Mouse (Mus musculus) CH12.LX (cell line): Measurements from ENCODE around the gene Taf12. TPM values are rescaled to one million over a fixed set of nuclear protein-coding genes. Genes with fewer than 3 reads are reported as not detected.

Source experiments
- DNase-seq: peaks from one replicate; pipeline ENCODE4 v3.0.0-alpha.2; 2013; ENCODE audit errors: extremely low read depth
- H3K27ac ChIP-seq: 2 replicates; pipeline ENCODE4 v1.5.1; 2012; ENCODE audit warnings: low read depth, mild to moderate bottlenecking, control low read depth, moderate library complexity; ENCODE audit not compliant: insufficient read depth
- H3K27me3 ChIP-seq: replicated peaks from 2 replicates; pipeline ENCODE3; 2012; ENCODE audit warnings: inconsistent platforms
- H3K36me3 ChIP-seq, 2 experiments: replicated peaks in 1 of 2; 2 replicates each; pipeline versions ENCODE3 to v1.6.1; 2012; ENCODE audit warnings: inconsistent platforms in 1 of 2, low read length in 1 of 2, mild to moderate bottlenecking in 1 of 2, mixed read lengths in 1 of 2, moderate library complexity in 1 of 2; ENCODE audit not compliant: control insufficient read depth in 1 of 2, insufficient read depth in 1 of 2
- H3K4me1 ChIP-seq, 2 experiments: 2 replicates each; pipeline ENCODE4 v1.6.1; 2012; ENCODE audit warnings: inconsistent platforms in 1 of 2, moderate library complexity in 1 of 2; ENCODE audit not compliant: insufficient read depth in 2 of 2, control insufficient read depth in 1 of 2
- H3K4me2 ChIP-seq: 2 replicates; pipeline ENCODE4 v1.6.1; 2012; ENCODE audit warnings: low read depth, mild to moderate bottlenecking, control low read depth; ENCODE audit not compliant: poor library complexity, insufficient read depth, severe bottlenecking
- H3K4me3 ChIP-seq, 3 experiments: fragments of 150-350 bp in 1 of 3; sonication (generic) in 1 of 3; replicated peaks in 1 of 3; 2 replicates each; pipeline versions ENCODE3 to v1.5.1; 2011 to 2012; ENCODE audit warnings: low read depth in 2 of 3, low read length in 2 of 3, mild to moderate bottlenecking in 2 of 3, moderate library complexity in 2 of 3, control low read depth in 1 of 3, improper control_type of control experiment in 1 of 3, inconsistent platforms in 1 of 3, mixed read lengths in 1 of 3; ENCODE audit not compliant: poor library complexity in 1 of 3
- H3K79me2 ChIP-seq: replicated peaks from 2 replicates; pipeline ENCODE4 v1.6.1; 2012; ENCODE audit warnings: mild to moderate bottlenecking, moderate library complexity; ENCODE audit not compliant: control insufficient read depth, poor library complexity, insufficient read depth, severe bottlenecking; ENCODE audit errors: extremely low read depth
- H3K9ac ChIP-seq: 2 replicates; pipeline ENCODE4 v1.6.1; 2012; ENCODE audit warnings: low read depth, mild to moderate bottlenecking, control low read depth, moderate library complexity; ENCODE audit not compliant: insufficient read depth
- H3K9me3 ChIP-seq: replicated peaks from 2 replicates; pipeline ENCODE3; 2012; ENCODE audit warnings: low read length, inconsistent platforms, mixed read lengths
- BHLHE40 ChIP-seq: IDR thresholded peaks from 2 replicates; pipeline ENCODE4 v1.6.1; 2011; ENCODE audit warnings: mild to moderate bottlenecking, low read depth, low read length, improper control_type of control experiment
- CHD1 ChIP-seq: IDR thresholded peaks from 2 replicates; pipeline ENCODE4 v1.6.1; 2012; ENCODE audit warnings: low read depth, low read length, improper control_type of control experiment, inconsistent platforms
- CHD2 ChIP-seq: IDR thresholded peaks from 2 replicates; pipeline ENCODE4 v1.6.1; 2011; ENCODE audit warnings: low read length, improper control_type of control experiment
- CTCF ChIP-seq, 2 experiments: IDR thresholded peaks in 1 of 2; conservative IDR thresholded peaks in 1 of 2; 2 replicates each; pipeline ENCODE4 v1.5.1; 2011 to 2012; ENCODE audit warnings: low read depth in 2 of 2, low read length in 2 of 2, improper control_type of control experiment in 1 of 2, inconsistent platforms in 1 of 2, mild to moderate bottlenecking in 1 of 2, moderate library complexity in 1 of 2
- E2F4 ChIP-seq: IDR thresholded peaks from 2 replicates; pipeline ENCODE4 v1.6.1; 2011; ENCODE audit warnings: low read depth, low read length, improper control_type of control experiment; ENCODE audit not compliant: insufficient replicate concordance
- ELF1 ChIP-seq: IDR thresholded peaks from 2 replicates; pipeline ENCODE4 v1.6.1; 2014; ENCODE audit warnings: low read depth, mild to moderate bottlenecking, inconsistent platforms, low read length, improper control_type of control experiment
- EP300 ChIP-seq: IDR thresholded peaks from 2 replicates; pipeline ENCODE4 v1.6.1; 2011; ENCODE audit warnings: low read length, improper control_type of control experiment
- ETS1 ChIP-seq: conservative IDR thresholded peaks from 2 replicates; pipeline ENCODE4 v1.6.1; 2012; ENCODE audit warnings: low read depth, mild to moderate bottlenecking, inconsistent platforms, low read length, improper control_type of control experiment, moderate library complexity
- GABPA ChIP-seq: IDR thresholded peaks from 2 replicates; pipeline ENCODE4 v1.6.1; 2012; ENCODE audit warnings: low read depth, low read length, improper control_type of control experiment, inconsistent platforms; ENCODE audit not compliant: insufficient replicate concordance
- HCFC1 ChIP-seq: IDR thresholded peaks from 2 replicates; pipeline ENCODE4 v1.6.1; 2012; ENCODE audit warnings: low read depth, mild to moderate bottlenecking, inconsistent platforms, low read length, improper control_type of control experiment
- IRF4 ChIP-seq: IDR thresholded peaks from 2 replicates; pipeline ENCODE4 v1.6.1; 2014; ENCODE audit warnings: low read depth, mild to moderate bottlenecking, inconsistent platforms, low read length, improper control_type of control experiment
- JUN ChIP-seq: IDR thresholded peaks from 2 replicates; pipeline ENCODE4 v1.6.1; 2011; ENCODE audit warnings: low read depth, mild to moderate bottlenecking, low read length, improper control_type of control experiment, moderate library complexity; ENCODE audit not compliant: insufficient read depth
- JUND ChIP-seq: conservative IDR thresholded peaks from 2 replicates; pipeline ENCODE4 v1.6.1; 2011; ENCODE audit warnings: low read depth, low read length, improper control_type of control experiment
- KAT2A ChIP-seq: IDR thresholded peaks from 2 replicates; pipeline ENCODE4 v1.6.1; 2012; ENCODE audit warnings: low read length, improper control_type of control experiment, inconsistent platforms; ENCODE audit not compliant: insufficient replicate concordance
- MAFK ChIP-seq: IDR thresholded peaks from 2 replicates; pipeline ENCODE4 v1.6.1; 2011; ENCODE audit warnings: low read length, improper control_type of control experiment; ENCODE audit not compliant: insufficient replicate concordance
- MAX ChIP-seq: IDR thresholded peaks from 2 replicates; pipeline ENCODE4 v1.6.1; 2011; ENCODE audit warnings: low read length, improper control_type of control experiment
- MAZ ChIP-seq: IDR thresholded peaks from 2 replicates; pipeline ENCODE4 v1.6.1; 2012; ENCODE audit warnings: low read depth, mild to moderate bottlenecking, inconsistent platforms, low read length, improper control_type of control experiment, moderate library complexity
- MEF2A ChIP-seq: IDR thresholded peaks from 2 replicates; pipeline ENCODE4 v1.6.1; 2014; ENCODE audit warnings: low read depth, mild to moderate bottlenecking, inconsistent platforms, low read length, improper control_type of control experiment, borderline replicate concordance
- MXI1 ChIP-seq: IDR thresholded peaks from 2 replicates; pipeline ENCODE4 v1.6.1; 2011; ENCODE audit warnings: mild to moderate bottlenecking, low read depth, low read length, improper control_type of control experiment
- MYC ChIP-seq: IDR thresholded peaks from 2 replicates; pipeline ENCODE4 v1.6.1; 2011; ENCODE audit warnings: low read depth, mild to moderate bottlenecking, improper control_type of control experiment, low read length
- NELFE ChIP-seq: IDR thresholded peaks from 2 replicates; pipeline ENCODE4 v1.6.1; 2011; ENCODE audit warnings: low read depth, low read length, improper control_type of control experiment
- NRF1 ChIP-seq: IDR thresholded peaks from 2 replicates; pipeline ENCODE4 v1.6.1; 2014; ENCODE audit warnings: low read depth, mild to moderate bottlenecking, inconsistent platforms, low read length, improper control_type of control experiment, moderate library complexity
- PAX5 ChIP-seq: IDR thresholded peaks from 2 replicates; pipeline ENCODE4 v1.6.1; 2012; ENCODE audit warnings: low read length, inconsistent platforms, mixed read lengths
- POLR2A ChIP-seq: IDR thresholded peaks from 2 replicates; pipeline ENCODE4 v1.6.1; 2011; ENCODE audit warnings: low read depth, mild to moderate bottlenecking, improper control_type of control experiment, low read length
- POLR2AphosphoS2 ChIP-seq: IDR thresholded peaks from 2 replicates; pipeline ENCODE4 v1.6.1; 2011; ENCODE audit warnings: low read depth, low read length, improper control_type of control experiment
- RAD21 ChIP-seq: IDR thresholded peaks from 2 replicates; pipeline ENCODE4 v1.6.1; 2011; ENCODE audit warnings: low read depth, mild to moderate bottlenecking, low read length, improper control_type of control experiment, moderate library complexity
- RCOR1 ChIP-seq: conservative IDR thresholded peaks from 2 replicates; pipeline ENCODE4 v1.6.1; 2012; ENCODE audit warnings: low read depth, mild to moderate bottlenecking, inconsistent platforms, low read length, improper control_type of control experiment
- SIN3A ChIP-seq: IDR thresholded peaks from 2 replicates; pipeline ENCODE4 v1.6.1; 2012; ENCODE audit warnings: low read length, improper control_type of control experiment, inconsistent platforms
- SMC3 ChIP-seq: IDR thresholded peaks from 2 replicates; pipeline ENCODE4 v1.6.1; 2011; ENCODE audit warnings: low read depth, low read length, improper control_type of control experiment
- TBP ChIP-seq: conservative IDR thresholded peaks from 2 replicates; pipeline ENCODE4 v1.6.1; 2011; ENCODE audit warnings: low read depth, low read length, improper control_type of control experiment
- TCF12 ChIP-seq: IDR thresholded peaks from 2 replicates; pipeline ENCODE4 v1.6.1; 2014; ENCODE audit warnings: low read depth, mild to moderate bottlenecking, inconsistent platforms, low read length, improper control_type of control experiment
- UBTF ChIP-seq: IDR thresholded peaks from 2 replicates; pipeline ENCODE4 v1.6.1; 2012; ENCODE audit warnings: low read depth, mild to moderate bottlenecking, inconsistent platforms, low read length, improper control_type of control experiment, moderate library complexity
- USF1 ChIP-seq: IDR thresholded peaks from 2 replicates; pipeline ENCODE4 v1.6.1; 2014; ENCODE audit warnings: low read depth, mild to moderate bottlenecking, inconsistent platforms, low read length, improper control_type of control experiment
- USF2 ChIP-seq: conservative IDR thresholded peaks from 2 replicates; pipeline ENCODE4 v1.6.1; 2011; ENCODE audit warnings: low read depth, low read length, improper control_type of control experiment
- ZC3H11A ChIP-seq: IDR thresholded peaks from 2 replicates; pipeline ENCODE4 v1.6.1; 2012; ENCODE audit warnings: low read depth, mild to moderate bottlenecking, inconsistent platforms, low read length, improper control_type of control experiment
- ZKSCAN1 ChIP-seq: IDR thresholded peaks from 2 replicates; pipeline ENCODE4 v1.6.1; 2012; ENCODE audit warnings: low read depth, inconsistent platforms, low read length, improper control_type of control experiment, borderline replicate concordance
- ZMIZ1 ChIP-seq: IDR thresholded peaks from 2 replicates; pipeline ENCODE4 v1.6.1; 2012; ENCODE audit warnings: low read depth, mild to moderate bottlenecking, inconsistent platforms, low read length, improper control_type of control experiment
- ZNF384 ChIP-seq: IDR thresholded peaks from 2 replicates; pipeline ENCODE4 v1.6.1; 2012; ENCODE audit warnings: low read depth, low read length, improper control_type of control experiment, inconsistent platforms
- dilution Hi-C: fragments of 300-500 bp; cut with MboI; formaldehyde crosslinking; loops from 2 replicates; pipeline ENCODE4 v1.14.3; 2020; ENCODE audit warnings: low sequenced_read_pairs; ENCODE audit not compliant: extremely low pct_unique_long_range_greater_than_20kb, extremely low pct_ligation_motif_present
- in situ Hi-C: fragments of 300-500 bp; cut with MboI; formaldehyde crosslinking; loops from 3 replicates; pipeline ENCODE4 v1.14.3; 2019; ENCODE audit warnings: low sequenced_read_pairs, low pct_ligation_motif_present, low pct_unique_long_range_greater_than_20kb, mixed read lengths
- polyA plus RNA-seq: library from polyadenylated mRNA; unstranded; fragments of >175 nt; gene quantifications from 2 replicates; pipeline ENCODE4 v1.2.1, GENCODE M21; 2012; ENCODE audit warnings: low read depth; ENCODE audit not compliant: insufficient read length
- total RNA-seq, 2 experiments: library from RNA; depleted of rRNA; stranded (reverse); fragments of 300-350 nt in 1 of 2; fragments of >200 nt in 1 of 2; gene quantifications; 2 replicates each; pipeline ENCODE4 v1.2.3; 2012 to 2014

Taf12 gene
- total and polyA plus RNA-seq, 3 experiments, result 29.8 to 74.7 (median 47.8) TPM

DNA sequence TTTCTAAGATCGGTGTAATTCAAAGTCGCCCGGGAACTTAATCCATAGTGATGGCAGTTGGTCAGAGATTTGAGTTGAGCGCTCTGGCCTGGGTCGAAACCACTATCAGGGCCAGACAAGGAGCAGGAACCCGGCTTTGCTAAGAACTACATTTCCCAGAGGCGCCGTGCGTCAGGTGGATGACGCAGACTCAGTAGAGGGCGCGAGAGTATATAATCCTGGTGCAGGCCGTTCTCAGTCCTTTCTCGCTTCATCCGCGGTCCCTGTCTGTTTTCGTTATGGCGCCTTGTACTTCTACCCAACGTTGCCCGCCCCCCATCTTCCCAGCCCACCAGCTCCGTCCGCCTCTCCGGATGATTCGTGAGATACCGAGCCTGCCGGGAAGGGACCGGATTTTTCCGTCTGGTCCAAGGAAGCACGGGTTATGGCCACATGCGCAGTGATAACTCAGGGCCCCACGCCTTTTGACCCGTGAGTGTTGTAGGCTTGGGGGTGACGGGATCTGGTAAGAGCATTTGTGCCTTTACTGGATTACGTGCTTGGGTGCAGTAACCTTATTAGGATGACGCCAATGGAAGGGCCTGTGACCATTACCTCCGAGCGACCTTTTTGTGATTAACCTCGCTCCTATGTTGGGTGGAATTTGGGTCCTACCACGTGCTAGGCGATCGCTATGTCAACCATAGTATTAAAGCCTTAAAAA lies 34.4 kb downstream of the Taf12 start:
- Histone ChIP-seq H3K9me3 (no peaks in the 10 kb centered on the region), H3K36me3 (peaks cover 25 to 38% of the 10 kb centered on the region in 2 experiments), H3K27me3 (no peaks in the 10 kb centered on the region), H3K27ac (peak overlapping the region; percentile 93), H3K4me1 (peaks cover 0 to 8% of the 10 kb centered on the region in 2 experiments; a peak in 1 of 4 replicates), H3K79me2 (peaks cover 16% of the 10 kb centered on the region), H3K4me2 (no peak overlapping the region), H3K9ac (peak overlapping the region; percentile 98), H3K4me3 (peak overlapping the region; percentile 91 to 97 (median 94))
- DNase-seq, result peak; percentile 94
- dilution Hi-C loops, result no loop called here
- in situ Hi-C loops, result loop anchor here (25.0 kb wide), 1 partner anchor 204 kb away; the partner anchor contains the start of gene Sesn2
- TF ChIP-seq MAX (peak; percentile 90), HCFC1 (peak; percentile 98), POLR2A (peak; percentile 100), ETS1 (no peak), BHLHE40 (0 out of 2 replicates have a peak, but pooled peaks have one; percentile 7), GABPA (peak; percentile 59; the same call in 1 of the 2 replicates), JUND (no peak), NELFE (peak; percentile 100), IRF4 (peak; percentile 72; the same call in 1 of the 2 replicates), SMC3 (no peak), USF2 (no peak; the same call in 1 of the 2 replicates), NRF1 (peak; percentile 84), ZNF384 (peak; percentile 52; the same call in 1 of the 2 replicates), RCOR1 (no peak), MYC (peak; percentile 39; the same call in 1 of the 2 replicates), MAFK (no peak), ZMIZ1 (peak; percentile 99), ELF1 (peak; percentile 86), E2F4 (no peak), TCF12 (peak; percentile 98), PAX5 (no peak), MEF2A (peak; percentile 63; the same call in 1 of the 2 replicates), MXI1 (peak; percentile 88), JUN (no peak), CTCF (conservative IDR thresholded peaks at IDR 0.05 in 1 of 2, IDR thresholded peaks at IDR 0.05 in 1 of 2; ENCODE audit: low read depth in 2 of 2, low read length in 2 of 2) (no peak), KAT2A (peak; percentile 97), ZC3H11A (no peak), ZKSCAN1 (no peak), SIN3A (peak; percentile 59; the same call in 1 of the 2 replicates), UBTF (no peak), RAD21 (no peak), USF1 (peak; percentile 30; the same call in 1 of the 2 replicates), POLR2AphosphoS2 (peak; percentile 99), MAZ (0 out of 2 replicates have a peak, but pooled peaks have one; percentile 31), EP300 (no peak), CHD2 (peak; percentile 38; the same call in 1 of the 2 replicates), TBP (peak; percentile 99), CHD1 (peak; percentile 62; the same call in 1 of the 2 replicates)
